Mouse (Mus musculus) liver, embryonic 14.5 days (tissue): ENCODE data around the gene a. TPM values are rescaled to one million over a fixed set of nuclear protein-coding genes. Genes with fewer than 3 reads are reported as not detected.
A peak's percentile ranks its signal among the peaks of the same experiment; 100 is the strongest.
"Not testable (repeated sequence)": the region's sequence is repeated elsewhere in the genome, so short reads cannot be mapped to it uniquely, and the experiment has no call there.

ENCODE experiments used
- ATAC-seq: fragments of 200-750 bp; cut with Nextera tagmentation; 2 replicates; pipeline ENCODE4 v1.8.0; 2017; ENCODE audit warnings: moderate number of reproducible peaks, mild to moderate bottlenecking, moderate library complexity; ENCODE audit not compliant: insufficient read depth
- DNase-seq, 3 experiments: peaks; one replicate each; pipeline ENCODE4 v3.0.0-alpha.2; 2012 to 2013; ENCODE audit warnings: low read depth in 3 of 3, low spot score in 3 of 3
- H3K27ac ChIP-seq: fragments of 300-500 bp; sonication (generic); 2 replicates; pipeline ENCODE4 v1.5.1; 2014; ENCODE audit warnings: moderate library complexity, mild to moderate bottlenecking, control low read depth, inconsistent platforms
- H3K27me3 ChIP-seq: fragments of 300-500 bp; sonication (generic); 2 replicates; pipeline ENCODE4 v1.6.1; 2014; ENCODE audit warnings: mild to moderate bottlenecking, low read length, moderate library complexity; ENCODE audit not compliant: control insufficient read depth, insufficient read depth
- H3K36me3 ChIP-seq: fragments of 300-500 bp; sonication (generic); replicated peaks from 2 replicates; pipeline ENCODE4 v1.6.1; 2014; ENCODE audit warnings: low read depth; ENCODE audit not compliant: control insufficient read depth, insufficient read depth
- H3K4me1 ChIP-seq, 2 experiments: fragments of 200-500 bp in 1 of 2; fragments of 300-500 bp in 1 of 2; sonication (generic) in 1 of 2; replicated peaks; 2 replicates each; pipeline ENCODE4 v1.6.1; 2012 to 2014; ENCODE audit warnings: antibody characterized with exemption in 1 of 2, inconsistent platforms in 1 of 2, low read length in 1 of 2; ENCODE audit not compliant: control insufficient read depth in 2 of 2, insufficient read depth in 2 of 2
- H3K4me2 ChIP-seq: fragments of 300-500 bp; sonication (generic); 2 replicates; pipeline ENCODE4 v1.6.1; 2014; ENCODE audit warnings: low read depth, mild to moderate bottlenecking, control low read depth, moderate library complexity
- H3K4me3 ChIP-seq, 2 experiments: fragments of 200-500 bp in 1 of 2; fragments of 300-500 bp in 1 of 2; sonication (generic) in 1 of 2; 2 replicates each; pipeline ENCODE4 v1.5.1; 2012 to 2014; ENCODE audit warnings: low read depth in 2 of 2, low read length in 2 of 2, mild to moderate bottlenecking in 2 of 2, control low read depth in 1 of 2, inconsistent platforms in 1 of 2, moderate library complexity in 1 of 2; ENCODE audit not compliant: insufficient read depth in 1 of 2
- H3K9ac ChIP-seq: fragments of 300-500 bp; sonication (generic); replicated peaks from 2 replicates; pipeline ENCODE4 v1.6.1; 2014; ENCODE audit warnings: mild to moderate bottlenecking, control low read depth, moderate library complexity
- H3K9me3 ChIP-seq: fragments of 300-500 bp; sonication (generic); 2 replicates; pipeline ENCODE4 v1.6.1; 2016; ENCODE audit warnings: low read length, mixed read lengths; ENCODE audit not compliant: control insufficient read depth
- CTCF ChIP-seq: IDR thresholded peaks from 2 replicates; pipeline ENCODE4 v1.5.1; 2016; ENCODE audit warnings: antibody characterized with exemption, low read depth, control low read depth
- EP300 ChIP-seq: IDR thresholded peaks from 2 replicates; pipeline ENCODE4 v1.6.1; 2016; ENCODE audit warnings: antibody characterized with exemption, low read depth
- WGBS: fragments of 180-500 bp; shearing (Covaris S2); extraction: QIAGEN DNeasy Blood & Tissue Kit; methylation state at CpG from one replicate; pipeline ENCODE4 v1.1.7; 2014; ENCODE audit not compliant: insufficient replicate concordance; 5-methylcytosine and 5-hydroxymethylcytosine counted together
- polyA plus RNA-seq, 2 experiments: library from polyadenylated mRNA; depleted of rRNA in 1 of 2; stranded (reverse) in 1 of 2; unstranded in 1 of 2; fragments of >200 nt; fragmentation: Nextera tagmentation in 1 of 2; extraction: Ambion mirVana in 1 of 2; gene quantifications; 2 replicates each; pipeline versions ENCODE4 v1.2.1 to v1.2.3; 2012 to 2014

Gene a
- polyA plus RNA-seq, 2 experiments: 0.25 to 0.36 TPM

GRCm38 (mm10) chr2:154916547-154916946 is 125.3 kb downstream of the a start:
- H3K4me1 ChIP-seq: no peaks in the 10 kb centered on the region
- no peak for TF ChIP-seq EP300
- TF ChIP-seq CTCF: peak; percentile 65
- H3K27ac ChIP-seq: no peak overlapping the region
- H3K4me3 ChIP-seq: no peak overlapping the region
- no peak overlapping the region for H3K9ac ChIP-seq
- H3K36me3 ChIP-seq: no peaks in the 10 kb centered on the region
- DNase-seq (peak in 1 of 3 experiments; percentile 36), ATAC-seq (no peak)
- no peaks in the 10 kb centered on the region for H3K9me3 ChIP-seq
- no peak overlapping the region for H3K4me2 ChIP-seq
- H3K27me3 ChIP-seq: no peaks in the 10 kb centered on the region
- 11% methylated on average over 2 of the region's 2 CpGs for WGBS

- DNase-seq (no peak), ATAC-seq (no peak)
- H3K9me3 ChIP-seq: no peaks in the 10 kb centered on the region
- TF ChIP-seq EP300: no peak
- no peak for TF ChIP-seq CTCF
- H3K4me3 ChIP-seq: no peak overlapping the region
- no peaks in the 10 kb centered on the region for H3K36me3 ChIP-seq
- 69% methylated on average over 13 of the region's 13 CpGs for WGBS
- no peak overlapping the region for H3K9ac ChIP-seq
- H3K4me1 ChIP-seq: no peaks in the 10 kb centered on the region
- no peak overlapping the region for H3K4me2 ChIP-seq
- no peak overlapping the region for H3K27ac ChIP-seq
- H3K27me3 ChIP-seq: no peaks in the 10 kb centered on the region
Observed at GRCm38 (mm10) chr2:154917866-154918641, 126.9 kb downstream of the a start.

- Histone ChIP-seq H3K36me3 (no peaks in the 10 kb centered on the region), H3K4me3 (no peak overlapping the region), H3K27me3 (no peaks in the 10 kb centered on the region), H3K4me2 (no peak overlapping the region), H3K9ac (no peak overlapping the region), H3K4me1 (no peaks in the 10 kb centered on the region), H3K27ac (no peak overlapping the region), H3K9me3 (no peaks in the 10 kb centered on the region)
- ATAC-seq (no peak), DNase-seq (no peak)
- WGBS: 69% methylated on average over 7 of the region's 7 CpGs
- TF ChIP-seq CTCF (no peak), EP300 (no peak)
Observed at GRCm38 (mm10) chr2:154920896-154921295, 129.7 kb downstream of the a start.

- not testable (repeated sequence) for H3K4me1 ChIP-seq, ATAC-seq, H3K27ac ChIP-seq, DNase-seq, H3K4me3 ChIP-seq, H3K9ac ChIP-seq, H3K27me3 ChIP-seq, H3K36me3 ChIP-seq, H3K4me2 ChIP-seq, H3K9me3 ChIP-seq
- no CpG with 5 or more reads among the region's 4 CpGs for WGBS
Observed at GRCm38 (mm10) chr2:154922134-154922533, 130.9 kb downstream of the a start.

GRCm38 (mm10) chr2:154925411-154926031 is 134.3 kb downstream of the a start:
- DNase-seq: no peak

More at GRCm38 (mm10) chr2:154925411-154926031, 134.3 kb downstream of the a start:
- Histone ChIP-seq H3K27me3 (no peaks in the 10 kb centered on the region), H3K4me3 (no peak overlapping the region), H3K4me1 (no peaks in the 10 kb centered on the region), H3K36me3 (no peaks in the 10 kb centered on the region), H3K9me3 (no peaks in the 10 kb centered on the region), H3K9ac (no peak overlapping the region), H3K4me2 (no peak overlapping the region), H3K27ac (no peak overlapping the region)
- no peak for ATAC-seq
- TF ChIP-seq CTCF: no peak
- no peak for TF ChIP-seq EP300
- 63% methylated on average over 7 of the region's 7 CpGs for WGBS
